Mouse (Mus musculus): ENCODE data around the gene Rcn3. TPM values are rescaled to one million over a fixed set of nuclear protein-coding genes. Genes with fewer than 3 reads are reported as not detected.

The Rcn3 gene
- total RNA-seq, 2 experiments from 2014 or later, result 5.9 to 6.0 TPM

DNA sequence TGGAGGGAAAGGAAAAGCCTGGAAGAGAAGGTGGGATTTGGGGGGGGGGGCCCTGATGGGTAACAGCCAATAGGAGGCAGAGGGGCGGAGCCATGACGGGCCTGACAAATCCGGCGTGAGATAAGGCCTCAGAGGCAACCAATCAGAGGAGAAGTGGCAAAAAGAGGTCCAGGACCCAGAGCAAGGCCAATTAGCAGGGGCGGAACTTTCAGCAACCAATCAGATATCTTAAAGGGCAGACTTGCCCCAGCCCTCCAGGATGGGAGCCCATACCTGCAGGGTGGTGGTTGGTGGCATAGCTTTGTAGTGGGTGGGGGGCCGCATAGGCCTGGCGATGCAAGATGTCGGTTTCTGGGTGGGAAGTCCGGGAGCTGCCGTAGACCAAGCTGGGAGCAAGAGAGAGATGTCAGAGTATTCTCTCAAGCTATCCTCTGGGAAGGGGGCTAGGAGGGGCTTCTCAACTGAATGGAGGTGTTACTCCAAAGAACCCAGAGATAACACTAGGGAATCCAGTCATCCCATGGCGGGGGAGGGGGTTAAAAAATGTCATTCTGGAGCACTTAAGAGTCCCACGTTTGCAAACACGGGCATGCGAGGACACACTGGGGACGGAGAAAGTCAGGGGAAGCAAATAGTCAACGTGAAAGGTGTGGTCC lies 40.9 kb downstream of the Rcn3 start:
- peak; percentile 49 to 62 for DNase-seq (ENCODE audit: low spot score in 2 of 2)

- no peak for DNase-seq (ENCODE audit: low spot score in 2 of 2)
Measured at GRCm38 (mm10) chr7:45048923-45049657, 42.9 kb downstream of the Rcn3 start.

DNA sequence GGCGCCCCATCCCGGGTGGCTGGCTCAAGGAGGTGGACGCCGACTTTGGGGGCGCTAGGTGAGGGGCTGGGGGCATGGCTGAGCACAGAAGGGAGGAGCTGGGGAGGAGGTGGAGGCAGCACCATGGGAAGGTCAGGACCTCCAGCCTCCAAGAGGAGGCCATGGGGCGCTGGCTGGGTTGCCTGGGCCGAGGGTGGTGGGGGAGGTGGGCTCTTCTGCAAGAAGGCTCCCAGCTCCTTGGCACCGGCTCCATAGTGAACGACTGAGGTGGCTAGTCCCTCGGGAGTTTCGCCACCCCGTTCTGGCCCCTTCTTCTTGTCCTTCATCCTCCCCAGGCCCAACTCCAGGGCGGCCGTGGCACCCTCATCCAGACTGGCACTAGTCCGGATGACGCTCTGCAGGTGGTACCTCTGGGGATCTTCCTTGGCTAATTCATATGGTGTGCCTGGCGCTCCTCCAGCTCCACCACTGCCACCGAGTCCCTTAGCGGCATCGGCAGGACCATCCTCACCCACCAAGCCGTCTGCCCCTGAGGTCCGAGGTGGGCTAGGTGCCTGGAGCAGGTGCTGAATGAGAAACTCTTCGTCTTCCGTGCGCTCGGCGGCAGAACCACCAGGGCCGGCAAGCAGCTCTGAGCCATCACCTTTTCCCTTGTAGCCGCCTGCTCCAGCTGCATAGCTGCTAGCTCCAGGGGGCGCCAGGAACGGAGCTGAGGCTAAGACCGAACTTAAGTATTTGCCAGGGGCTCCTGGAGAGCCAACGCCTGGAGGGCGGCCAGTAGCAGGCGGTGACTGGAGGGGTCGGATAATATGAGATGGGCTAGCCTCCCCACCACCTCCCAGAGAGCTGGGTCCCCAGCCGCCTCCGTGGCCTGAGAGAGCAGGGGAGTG lies 43.8 kb downstream of the Rcn3 start:
- DNase-seq (ENCODE audit: low spot score in 2 of 2), result no peak

GRCm38 (mm10) chr7:45047491-45047890 lies 44.5 kb downstream of the Rcn3 start:
- no peak for DNase-seq (ENCODE audit: low spot score in 2 of 2)

DNA sequence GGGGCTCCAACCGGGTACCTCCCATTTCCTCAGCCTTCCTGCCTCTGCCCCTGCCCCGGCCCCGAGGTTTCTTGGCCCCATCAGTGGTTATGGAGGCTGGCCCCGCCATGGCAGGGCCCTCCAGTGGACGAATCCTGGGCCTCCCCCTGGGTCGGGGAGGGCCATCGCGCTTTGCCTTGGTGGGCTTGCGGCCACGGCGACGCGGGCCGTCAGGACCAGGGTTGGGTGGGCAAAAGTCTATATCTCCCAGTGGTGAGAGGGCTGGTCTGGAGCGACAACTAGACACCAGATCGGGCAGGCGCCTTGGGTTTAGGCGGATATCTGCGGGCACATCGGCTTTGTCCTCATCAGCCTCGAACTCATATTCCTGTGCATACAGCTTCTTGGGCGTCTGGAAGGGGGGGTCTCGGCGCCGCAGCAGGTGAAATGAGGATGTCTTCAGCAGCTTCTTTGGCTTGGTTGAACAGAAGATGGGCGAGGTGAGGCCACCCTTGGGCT lies 45.1 kb downstream of the Rcn3 start:
- no peak for DNase-seq (ENCODE audit: low spot score in 2 of 2)

GRCm38 (mm10) chr7:45045741-45046140 lies 46.3 kb downstream of the Rcn3 start:
- DNase-seq (ENCODE audit: low spot score in 2 of 2), result no peak

DNA sequence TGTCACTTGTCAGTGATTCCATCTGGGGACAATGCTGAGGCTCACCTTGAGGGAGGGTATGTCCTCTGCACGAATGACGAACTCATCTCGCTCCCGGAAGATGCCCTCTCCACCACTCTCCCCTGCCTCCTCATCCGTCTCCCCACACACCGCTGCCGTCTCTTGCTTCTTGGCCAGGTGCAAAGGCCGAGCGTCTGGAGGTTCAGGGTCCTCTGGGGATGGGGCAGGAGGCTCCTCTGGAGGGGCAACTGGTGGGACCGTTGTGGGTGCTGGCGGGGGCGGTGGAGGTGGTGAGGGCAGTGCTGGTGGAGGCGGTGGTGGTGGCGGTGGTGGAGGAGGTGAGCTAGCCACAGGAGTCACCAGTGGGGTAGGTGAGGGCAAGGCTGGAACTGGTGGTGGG lies 48.7 kb downstream of the Rcn3 start:
- DNase-seq (ENCODE audit: low spot score in 2 of 2), result no peak

- no peak for DNase-seq (ENCODE audit: low spot score in 2 of 2)
Measured at GRCm38 (mm10) chr7:45040851-45041250, 51.2 kb downstream of the Rcn3 start.

DNA sequence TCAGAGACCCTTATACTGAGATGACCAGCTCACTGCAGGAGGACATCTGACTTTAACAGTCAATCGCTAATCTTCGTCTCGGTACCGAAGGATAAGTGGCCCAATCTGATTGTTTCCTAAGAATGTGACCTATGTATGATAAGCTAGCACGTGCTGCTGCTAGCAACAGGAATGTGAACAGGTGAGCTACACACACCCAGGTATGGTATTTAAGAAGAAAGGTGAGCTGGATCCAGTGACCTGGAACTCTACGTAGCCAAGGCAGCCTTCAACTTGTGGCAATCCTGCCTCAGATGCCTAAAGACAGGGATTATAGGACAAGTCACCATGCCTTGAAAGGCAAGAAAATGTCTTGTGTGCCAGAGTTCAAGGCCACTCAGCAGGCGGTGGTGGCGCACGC lies 53.6 kb downstream of the Rcn3 start:
- DNase-seq (ENCODE audit: low spot score in 2 of 2), result no peak

DNA sequence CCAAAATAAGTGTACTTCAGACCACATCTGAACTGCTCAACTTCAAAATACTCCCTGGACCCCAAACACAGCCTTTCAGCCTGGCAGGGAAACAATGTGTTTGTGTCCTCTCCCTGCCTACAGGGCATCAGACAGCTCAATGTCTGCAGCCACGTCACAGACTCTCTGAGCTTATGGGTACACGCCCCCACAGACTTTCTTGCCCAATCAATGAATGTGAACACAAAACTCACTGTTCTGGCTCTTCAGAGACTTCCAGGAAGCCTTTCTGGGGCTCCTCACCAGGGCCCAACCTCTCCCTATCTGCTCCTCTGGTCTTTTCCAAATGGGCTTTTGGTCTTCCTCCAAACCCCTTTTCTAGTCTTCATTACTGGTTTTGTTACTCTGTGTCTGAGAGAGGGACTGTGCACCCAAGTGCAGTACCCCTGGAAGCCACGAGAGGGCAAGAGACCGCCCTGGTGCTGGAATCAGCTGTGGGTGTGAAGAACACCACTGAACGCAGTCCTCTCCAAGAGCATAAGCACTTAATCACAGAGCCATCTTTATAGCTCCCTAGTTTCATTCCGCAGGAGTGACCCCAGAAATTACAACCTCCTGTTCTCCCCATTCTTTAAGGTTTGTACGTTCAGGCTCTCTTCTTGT lies 54.2 kb downstream of the Rcn3 start:
- no peak for DNase-seq (ENCODE audit: low spot score in 2 of 2)

GRCm38 (mm10) chr7:45036702-45037101 lies 55.3 kb downstream of the Rcn3 start:
- no peak for DNase-seq (ENCODE audit: low spot score in 2 of 2)

- DNase-seq (ENCODE audit: low spot score in 2 of 2), result no peak
Measured at GRCm38 (mm10) chr7:45035631-45036030, 56.4 kb downstream of the Rcn3 start.

DNA sequence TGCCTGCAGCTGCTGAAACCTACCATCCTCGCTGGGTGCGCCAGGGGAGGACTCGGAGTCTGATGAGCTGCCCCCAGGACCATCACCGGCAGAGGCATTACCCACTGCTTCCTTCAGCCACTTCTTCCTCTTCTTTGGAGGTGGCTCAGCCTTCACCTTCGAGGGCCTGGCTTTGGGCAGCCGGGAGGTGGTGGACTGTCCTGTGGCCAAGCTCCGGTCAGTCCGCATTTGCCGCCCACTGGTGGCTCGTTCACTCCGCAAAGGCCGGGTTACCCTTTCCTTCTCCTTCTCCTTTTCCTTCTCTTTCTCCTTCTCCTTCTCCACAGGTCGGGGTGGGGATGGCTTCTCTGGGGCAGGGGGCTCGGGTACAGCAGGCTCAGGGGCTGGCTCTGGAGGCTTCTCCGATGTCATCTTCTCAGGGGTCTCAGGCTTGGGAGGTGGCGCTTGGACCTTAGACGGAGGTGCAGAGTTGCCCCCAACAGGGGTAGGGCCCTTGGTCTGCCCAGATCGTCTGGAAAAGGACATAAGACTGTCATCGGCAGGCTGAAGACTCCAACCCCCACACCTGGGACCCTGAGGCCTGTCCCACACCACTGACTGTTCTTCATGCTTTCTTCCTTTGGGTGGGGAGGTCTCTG lies 58.2 kb downstream of the Rcn3 start:
- no peak for DNase-seq (ENCODE audit: low spot score in 2 of 2)

Small RNA genes within 50 kb of the gene (microRNA-seq; reads per million reads assigned to microRNA genes)
- gene Mir150 (1,405 to 1,951 reads per million in 2 experiments), gene Mir5121 (5.5 to 9.9 reads per million in 2 experiments)

Other genes with a start within 250 kb of the Rcn3 start
- gene Akt1s1, start 243.2 kb downstream of the Rcn3 start, total RNA-seq (2021), result 10 to 100 TPM; 67.9 to 70.1 TPM
- gene Tbc1d17, start 243.1 kb downstream of the Rcn3 start, total RNA-seq (2021), result 10 to 100 TPM; 70.4 to 89.3 TPM
- 10 to 100 TPM; 27.1 to 27.7 TPM for gene Pnkp, start 235.1 kb downstream of the Rcn3 start, total RNA-seq (2021)
- gene Ptov1, start 222.4 kb downstream of the Rcn3 start, total RNA-seq (2021), result 100 to 1,000 TPM; 280 to 295 TPM
- gene Med25, start 199.5 kb downstream of the Rcn3 start, total RNA-seq (2021), result 10 to 100 TPM; 85.9 to 94.9 TPM
- 10 to 100 TPM; 22.2 to 24.2 TPM for gene Fuz, start 196.1 kb downstream of the Rcn3 start, total RNA-seq (2021)
- gene Ap2a1, start 162.7 kb downstream of the Rcn3 start, total RNA-seq (2021), result 100 to 1,000 TPM; 328 to 355 TPM
- 1 to 10 TPM; 1.7 to 3.0 TPM for gene Tsks, start 149.0 kb downstream of the Rcn3 start, total RNA-seq (2021)
- 10 to 100 TPM; 98.3 to 98.4 TPM for gene Cpt1c, start 117.4 kb downstream of the Rcn3 start, total RNA-seq (2021)
- gene Prmt1, start 105.7 kb downstream of the Rcn3 start, total RNA-seq (2021), result 100 to 1,000 TPM; 174 to 178 TPM
- 10 to 100 TPM; 35.2 to 41.9 TPM for gene Irf3, start 94.6 kb downstream of the Rcn3 start, total RNA-seq (2021)
- gene Bcl2l12, start 93.5 kb downstream of the Rcn3 start, total RNA-seq (2021), result 1 to 10 TPM; 2.8 to 3.8 TPM
- 100 to 1,000 TPM; 159 to 163 TPM for gene Scaf1, start 75.9 kb downstream of the Rcn3 start, total RNA-seq (2021)
- gene Rras, start 74.3 kb downstream of the Rcn3 start, total RNA-seq (2021), result 10 to 100 TPM; 10.0 to 14.5 TPM
- gene Prr12, start 39.3 kb downstream of the Rcn3 start, total RNA-seq (2021), result 10 to 100 TPM; 63.3 to 67.5 TPM
- 10 to 100 TPM; 51.9 to 59.7 TPM for gene Nosip, start 29.8 kb downstream of the Rcn3 start, total RNA-seq (2021)
- 1 to 10 TPM; 6.2 to 9.2 TPM for gene Prrg2, start 29.5 kb downstream of the Rcn3 start, total RNA-seq (2021)
- gene Fcgrt, start 11.6 kb upstream of the Rcn3 start, total RNA-seq (2021), result 10 to 100 TPM; 19.6 to 20.1 TPM
- 100 to 1,000 TPM; 474 to 479 TPM for gene Rps11, start 32.2 kb upstream of the Rcn3 start, total RNA-seq (2021)
- 100 to 1,000 TPM; 712 to 811 TPM for gene Rpl13a, start 36.5 kb upstream of the Rcn3 start, total RNA-seq (2021)
- gene Gm45713, start 44.0 kb upstream of the Rcn3 start, total RNA-seq (2021), result not detected
- gene Flt3l, start 44.2 kb upstream of the Rcn3 start, total RNA-seq (2021), result 1 to 10 TPM; 8.4 to 9.7 TPM
- 10 to 100 TPM; 46.7 to 51.7 TPM for gene Pih1d1, start 62.1 kb upstream of the Rcn3 start, total RNA-seq (2021)
- gene Aldh16a1, start 62.4 kb upstream of the Rcn3 start, total RNA-seq (2021), result 10 to 100 TPM; 12.7 to 15.1 TPM
- gene Slc17a7, start 71.7 kb upstream of the Rcn3 start, total RNA-seq (2021), result 1,000 to 10,000 TPM; 1,307 TPM
- under 1 TPM; 0.26 to 0.40 TPM for gene Gfy, start 87.3 kb upstream of the Rcn3 start, total RNA-seq (2021)
- gene Pth2, start 88.8 kb upstream of the Rcn3 start, total RNA-seq (2021), result not detected
- gene Ccdc155, start 112.7 kb upstream of the Rcn3 start, total RNA-seq (2021), result 1 to 10 TPM; 4.9 to 9.7 TPM
- gene Dkkl1, start 119.9 kb upstream of the Rcn3 start, total RNA-seq (2021), result 10 to 100 TPM; 33.6 to 38.3 TPM
- 1 to 10 TPM; 2.1 to 4.3 TPM for gene Tead2, start 123.5 kb upstream of the Rcn3 start, total RNA-seq (2021)
- gene Cd37, start 146.9 kb upstream of the Rcn3 start, total RNA-seq (2021), result 1 to 10 TPM; 4.8 to 5.3 TPM
- 1 to 10 TPM; 1.7 to 1.9 TPM for gene Slc6a16, start 148.9 kb upstream of the Rcn3 start, total RNA-seq (2021)
- gene Slc6a21, start 185.3 kb upstream of the Rcn3 start, total RNA-seq (2021), result not detected
- gene Trpm4, start 241.6 kb upstream of the Rcn3 start, total RNA-seq (2021), result 10 to 100 TPM; 19.0 to 26.5 TPM
- under 1 TPM; 0.19 to 0.30 TPM for gene Hrc, start 243.1 kb upstream of the Rcn3 start, total RNA-seq (2021)